ENCODE assay signal across 10 mouse cellular contexts in the genomic region with DNA sequence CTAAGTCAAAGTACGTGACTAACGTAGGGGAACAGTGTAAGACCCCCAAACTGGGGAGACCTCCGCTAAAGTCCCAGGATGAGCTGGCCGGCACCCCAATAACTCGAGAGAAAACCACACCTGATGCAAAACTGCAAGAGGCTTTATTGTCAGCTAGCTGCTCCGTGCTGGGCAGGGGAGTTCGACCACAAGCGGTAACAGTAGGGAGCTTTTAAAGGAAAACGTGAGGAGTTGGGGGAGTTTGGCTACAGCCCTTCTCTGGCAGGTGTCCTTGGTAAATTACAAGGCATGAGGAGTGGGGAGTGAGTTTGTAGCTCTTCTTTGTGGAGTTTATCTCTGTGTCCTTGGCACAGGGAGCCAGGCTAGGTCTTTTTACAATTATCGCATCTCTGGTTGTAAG. TPM values are rescaled to one million over a fixed set of nuclear protein-coding genes. Genes with fewer than 3 reads are reported as not detected.
A peak's percentile ranks its signal among the peaks of the same experiment; 100 is the strongest.
DNase-seq lines count a peak whose midpoint lies in the region; ATAC-seq lines count a peak whose summit lies in the region.
"Had no signal": no experiment of that assay in that cellular context is flagged by ENCODE, and none has a peak within 500 bp of the region (broad histone marks: within the 10 kb centered on the region; RNA-seq: fewer than 3 reads in every experiment).

No protein-coding gene starts in this region.

- H3K9ac ChIP-seq in embryonic facial prominence, embryonic 11.5 days (replicated peaks; ENCODE audit: low read length): no peak overlapping the region
- H3K9ac ChIP-seq: liver, embryonic 14.5 days had no signal

- DNase-seq in cerebellum, adult 18-20 months: peak; percentile 8 to 24
- peak; percentile 11 to 22 for DNase-seq in layer of hippocampus, postnatal 25 days (ENCODE audit: extremely low spot score in 1 of 2, low spot score in 1 of 2)
- no peak for DNase-seq in layer of hippocampus, adult 9-10 months (ENCODE audit: low spot score)
- DNase-seq in ES-CJ7 (ENCODE audit: low read depth, low spot score): peak; percentile 11
- peak; percentile 16 for DNase-seq in embryonic facial prominence, embryonic 11.5 days (ENCODE audit: low spot score)
- peak; percentile 16 for DNase-seq in lung, postnatal 10 days

- H3K9me3 ChIP-seq in embryonic facial prominence, embryonic 11.5 days (replicated peaks; ENCODE audit: control insufficient read depth, low read length): no peaks in the 10 kb centered on the region

- no peak overlapping the region for H3K27ac ChIP-seq in embryonic facial prominence, embryonic 11.5 days (replicated peaks; ENCODE audit: low read depth, low read length)
- H3K27ac ChIP-seq: liver, embryonic 14.5 days had no signal

- no peaks in the 10 kb centered on the region for H3K4me1 ChIP-seq in embryonic facial prominence, embryonic 11.5 days (ENCODE audit: control insufficient read depth, insufficient read depth, low read length)

- WGBS in embryonic facial prominence, embryonic 11.5 days: 20% methylated on average over 10 of the region's 10 CpGs

- no peak overlapping the region for H3K4me3 ChIP-seq in embryonic facial prominence, embryonic 11.5 days (ENCODE audit: low read depth, low read length)

- no peaks in the 10 kb centered on the region for H3K36me3 ChIP-seq in embryonic facial prominence, embryonic 11.5 days (replicated peaks; ENCODE audit: control insufficient read depth, insufficient read depth, low read depth, low read length)

- no peaks in the 10 kb centered on the region for H3K27me3 ChIP-seq in embryonic facial prominence, embryonic 11.5 days (ENCODE audit: control insufficient read depth, insufficient read depth, low read length)

- no peak overlapping the region for H3K4me2 ChIP-seq in embryonic facial prominence, embryonic 11.5 days (ENCODE audit: low read depth, low read length)

- ATAC-seq in cerebellum, adult (ENCODE audit: insufficient number of reproducible peaks, low FRiP score, low TSS enrichment): no peak
- no peak for ATAC-seq in embryonic facial prominence, embryonic 11.5 days (replicated peaks; ENCODE audit: insufficient number of reproducible peaks, low FRiP score, low TSS enrichment, low read depth)
- no peak for ATAC-seq in megakaryocyte progenitor cell, adult 5-6 weeks (replicated peaks; ENCODE audit: poor library complexity)

RNA-seq across cellular contexts. Expression of gene Gm6020, which starts 16.1 kb away (rescaled TPM):
- not detected for total RNA-seq in layer of hippocampus, postnatal 25 days (2021)
- polyA plus RNA-seq in embryonic facial prominence, embryonic 11.5 days (2014; fragmentation: Nextera tagmentation; extraction: Ambion mirVana): not detected in 2 replicates
- not detected in 2 replicates for total RNA-seq in megakaryocyte progenitor cell, adult 5-6 weeks (2015)
- total RNA-seq in megakaryocyte progenitor cell, adult 5-6 weeks (2017): not detected in 2 replicates
- polyA plus RNA-seq: liver, embryonic 14.5 days; spleen, adult 2 months had no signal

RNA-seq across cellular contexts. Expression of gene Gm7102, which starts 23.7 kb away (rescaled TPM):
- total RNA-seq in layer of hippocampus, postnatal 25 days (2021): not detected
- 0.56 TPM in 1 of 2 replicates, not detected in the other for polyA plus RNA-seq in embryonic facial prominence, embryonic 11.5 days (2014; fragmentation: Nextera tagmentation; extraction: Ambion mirVana)
- total RNA-seq in megakaryocyte progenitor cell, adult 5-6 weeks (2015): 0.17 and 0.29 TPM in 2 replicates
- 0.12 and 0.41 TPM in 2 replicates for total RNA-seq in megakaryocyte progenitor cell, adult 5-6 weeks (2017)
- polyA plus RNA-seq: spleen, adult 2 months had no signal

RNA-seq across cellular contexts. Expression of gene Csf2ra, which starts 28.4 kb away (rescaled TPM):
- 10 to 100 TPM; 26.0 to 34.3 TPM for total RNA-seq in layer of hippocampus, postnatal 25 days (2021)
- polyA plus RNA-seq in embryonic facial prominence, embryonic 11.5 days (2014; fragmentation: Nextera tagmentation; extraction: Ambion mirVana): 6.7 and 10.1 TPM in 2 replicates
- 111 and 145 TPM in 2 replicates for total RNA-seq in megakaryocyte progenitor cell, adult 5-6 weeks (2015)
- 31.5 and 35.4 TPM in 2 replicates for total RNA-seq in megakaryocyte progenitor cell, adult 5-6 weeks (2017)

RNA-seq across cellular contexts. Expression of gene Zfp950, which starts 59.2 kb away (rescaled TPM):
- 10 to 100 TPM; 34.6 to 39.4 TPM for total RNA-seq in layer of hippocampus, postnatal 25 days (2021)
- polyA plus RNA-seq in embryonic facial prominence, embryonic 11.5 days (2014; fragmentation: Nextera tagmentation; extraction: Ambion mirVana): 28.6 and 29.8 TPM in 2 replicates
- 45.7 and 47.3 TPM in 2 replicates for total RNA-seq in megakaryocyte progenitor cell, adult 5-6 weeks (2015)
- total RNA-seq in megakaryocyte progenitor cell, adult 5-6 weeks (2017): 31.7 and 57.1 TPM in 2 replicates
